Mouse (Mus musculus) cerebellum, adult 2 months (tissue): Measurements from ENCODE around the gene Dph3.

Experiments used
- CTCF ChIP-seq: fragments of 200-500 bp; IDR thresholded peaks from 2 replicates; pipeline ENCODE4 v1.5.1; 2011; ENCODE audit warnings: low read depth, mild to moderate bottlenecking, control low read depth, low read length, moderate library complexity, borderline replicate concordance; ENCODE audit not compliant: insufficient read depth
- POLR2A ChIP-seq: fragments of 200-500 bp; IDR thresholded peaks from 2 replicates; pipeline ENCODE4 v1.6.1; 2011; ENCODE audit warnings: low read length, control low read depth, borderline replicate concordance; ENCODE audit not compliant: insufficient read depth

- no peak for TF ChIP-seq CTCF
- TF ChIP-seq POLR2A: no peak
These were observed 29.7 kb downstream of the Dph3 start for GRCm38 (mm10) chr14:32055781-32056180.
